Mouse (Mus musculus) ES-Bruce4 (cell line): ENCODE measurements at regions not wholly inside any gene's neighbourhood (a gene's known extent, or its start where the extent isn't known, plus 50 kb on each side); places are given as distances from the start of the nearest gene placed in this dataset.
"Not testable (repeated sequence)": the region's sequence is repeated elsewhere in the genome, so short reads cannot be mapped to it uniquely, and the experiment has no call there.

Experiments used
- H3K27ac ChIP-seq: 2 replicates; pipeline ENCODE4 v1.5.1; 2012; ENCODE audit warnings: low read length, inconsistent platforms; ENCODE audit not compliant: insufficient read depth
- H3K27me3 ChIP-seq: 2 replicates; pipeline ENCODE4 v1.6.1; 2012; ENCODE audit warnings: mild to moderate bottlenecking, low read length, inconsistent platforms; ENCODE audit not compliant: control insufficient read depth, poor library complexity, insufficient read depth, severe bottlenecking
- H3K36me3 ChIP-seq: 2 replicates; pipeline ENCODE4 v1.6.1; 2012; ENCODE audit warnings: inconsistent platforms, mild to moderate bottlenecking, low read length, moderate library complexity; ENCODE audit not compliant: control insufficient read depth, poor library complexity, insufficient read depth, severe bottlenecking
- H3K4me1 ChIP-seq: one replicate; pipeline ENCODE4 v1.8.1; 2011; ENCODE audit warnings: low read length; ENCODE audit not compliant: control insufficient read depth, insufficient read depth
- H3K4me3 ChIP-seq: 2 replicates; pipeline ENCODE4 v1.5.1; 2011; ENCODE audit warnings: low read depth, mild to moderate bottlenecking, low read length
- H3K9ac ChIP-seq: 2 replicates; pipeline ENCODE4 v1.6.1; 2012; ENCODE audit warnings: low read depth, mild to moderate bottlenecking, inconsistent platforms; ENCODE audit not compliant: poor library complexity, severe bottlenecking
- H3K9me3 ChIP-seq: replicated peaks from 2 replicates; pipeline ENCODE4 v1.6.1; 2012; ENCODE audit warnings: mild to moderate bottlenecking, low read length, inconsistent platforms; ENCODE audit not compliant: control insufficient read depth, poor library complexity, insufficient read depth, severe bottlenecking
- CTCF ChIP-seq: IDR thresholded peaks from one replicate; pipeline ENCODE4 v1.8.1; 2011; ENCODE audit warnings: low read depth, low read length
- EP300 ChIP-seq: IDR thresholded peaks from 2 replicates; pipeline ENCODE4 v1.6.1; 2011; ENCODE audit warnings: low read depth, low read length; ENCODE audit not compliant: insufficient read depth
- POLR2A ChIP-seq: IDR thresholded peaks from one replicate; pipeline ENCODE4 v1.8.1; 2011; ENCODE audit warnings: low read length; ENCODE audit not compliant: insufficient read depth

GRCm38 (mm10) chr17:4874459-4874858 lies 119.7 kb upstream of the Arid1b start:
- H3K9me3 ChIP-seq: no peaks in the 10 kb centered on the region
- no peaks in the 10 kb centered on the region for H3K4me1 ChIP-seq
- TF ChIP-seq CTCF: no peak
- TF ChIP-seq POLR2A: no peak
- no peak for TF ChIP-seq EP300
- no peaks in the 10 kb centered on the region for H3K27me3 ChIP-seq
- no peak overlapping the region for H3K4me3 ChIP-seq
- H3K27ac ChIP-seq: no peak overlapping the region
- no peaks in the 10 kb centered on the region for H3K36me3 ChIP-seq
- H3K9ac ChIP-seq: no peak overlapping the region

- no peaks in the 10 kb centered on the region for H3K9me3 ChIP-seq
- H3K36me3 ChIP-seq: no peaks in the 10 kb centered on the region
- no peaks in the 10 kb centered on the region for H3K4me1 ChIP-seq
- H3K27me3 ChIP-seq: no peaks in the 10 kb centered on the region
- TF ChIP-seq CTCF (no peak), POLR2A (no peak), EP300 (no peak)
- H3K9ac ChIP-seq: no peak overlapping the region
- no peak overlapping the region for H3K27ac ChIP-seq
- no peak overlapping the region for H3K4me3 ChIP-seq
Observed at GRCm38 (mm10) chr17:4875086-4876046, 118.8 kb upstream of the Arid1b start.

- no peak overlapping the region for H3K9ac ChIP-seq
- H3K27ac ChIP-seq: no peak overlapping the region
- no peaks in the 10 kb centered on the region for H3K9me3 ChIP-seq
- TF ChIP-seq POLR2A (no peak), CTCF (no peak), EP300 (no peak)
- H3K4me3 ChIP-seq: no peak overlapping the region
- no peaks in the 10 kb centered on the region for H3K27me3 ChIP-seq
- no peaks in the 10 kb centered on the region for H3K36me3 ChIP-seq
- no peaks in the 10 kb centered on the region for H3K4me1 ChIP-seq
Observed at GRCm38 (mm10) chr17:4876431-4876830, 117.7 kb upstream of the Arid1b start.

- H3K27me3 ChIP-seq: no peaks in the 10 kb centered on the region
- H3K4me3 ChIP-seq: no peak overlapping the region
- H3K9ac ChIP-seq: no peak overlapping the region
Observed at GRCm38 (mm10) chr17:4881473-4881872, 112.7 kb upstream of the Arid1b start.

GRCm38 (mm10) chr17:4884083-4884482 lies 110.0 kb upstream of the Arid1b start:
- Histone ChIP-seq H3K27me3 (no peaks in the 10 kb centered on the region), H3K9ac (no peak overlapping the region), H3K9me3 (no peaks in the 10 kb centered on the region), H3K4me1 (no peaks in the 10 kb centered on the region), H3K4me3 (no peak overlapping the region), H3K27ac (no peak overlapping the region), H3K36me3 (no peaks in the 10 kb centered on the region)
- TF ChIP-seq CTCF (no peak), EP300 (no peak), POLR2A (no peak)

More at GRCm38 (mm10) chr17:4881473-4881872, 112.7 kb upstream of the Arid1b start:
- H3K9me3 ChIP-seq: no peaks in the 10 kb centered on the region
- no peak overlapping the region for H3K27ac ChIP-seq
- TF ChIP-seq CTCF (no peak), EP300 (no peak), POLR2A (no peak)
- H3K4me1 ChIP-seq: no peaks in the 10 kb centered on the region
- H3K36me3 ChIP-seq: no peaks in the 10 kb centered on the region

GRCm38 (mm10) chr17:4884761-4885160 lies 109.4 kb upstream of the Arid1b start:
- Histone ChIP-seq H3K27ac (no peak overlapping the region), H3K4me1 (no peaks in the 10 kb centered on the region)
- TF ChIP-seq POLR2A (no peak), CTCF (no peak), EP300 (no peak)

GRCm38 (mm10) chr17:4887331-4887730 lies 106.8 kb upstream of the Arid1b start:
- H3K9ac ChIP-seq, H3K36me3 ChIP-seq, H3K4me1 ChIP-seq, H3K9me3 ChIP-seq, H3K4me3 ChIP-seq, H3K27me3 ChIP-seq, H3K27ac ChIP-seq: not testable (repeated sequence)

More at GRCm38 (mm10) chr17:4884761-4885160, 109.4 kb upstream of the Arid1b start:
- no peaks in the 10 kb centered on the region for H3K36me3 ChIP-seq
- no peaks in the 10 kb centered on the region for H3K27me3 ChIP-seq
- H3K9ac ChIP-seq: no peak overlapping the region
- H3K9me3 ChIP-seq: no peaks in the 10 kb centered on the region
- H3K4me3 ChIP-seq: no peak overlapping the region
